Mouse (Mus musculus): ENCODE measurements around the gene Rbm45. TPM values are rescaled to one million over a fixed set of nuclear protein-coding genes. Genes with fewer than 3 reads are reported as not detected.
A peak's percentile ranks its signal among the peaks of the same experiment; 100 is the strongest.

The Rbm45 gene
- total RNA-seq (2014; rRNA removed; ENCODE audit: low replicate concordance) = 29.7 and 29.9 TPM in 2 replicates
- 11.0 and 12.4 TPM in 2 replicates for polyA plus RNA-seq (2015; fragmentation: Nextera tagmentation; extraction: Ambion mirVana)

GRCm38 (mm10) chr2:76369821-76370655, at the start of gene Rbm45:
Rbm45 (plus strand) TSS chr2:76369984.
- Histone ChIP-seq H3K36me3 (replicated peaks; ENCODE audit: control insufficient read depth, insufficient read depth, low read length) (peaks cover 17% of the 10 kb centered on the region), H3K27me3 (ENCODE audit: control insufficient read depth, insufficient read depth, low read length) (no peaks in the 10 kb centered on the region), H3K27ac (ENCODE audit: low read depth) (peak within 1 kb of the TSS; percentile 58), H3K4me1 (ENCODE audit: control insufficient read depth, insufficient read depth) (peaks cover 14% of the 10 kb centered on the region), H3K4me2 (ENCODE audit: low read depth, low read length) (peak within 1 kb of the TSS; percentile 90), H3K9me3 (replicated peaks; ENCODE audit: control insufficient read depth, low read length) (no peaks in the 10 kb centered on the region), H3K4me3 (ENCODE audit: low read depth, low read length) (peak within 1 kb of the TSS; percentile 69), H3K9ac (replicated peaks; ENCODE audit: low read depth, low read length) (peak within 1 kb of the TSS; percentile 62)
- ATAC-seq (ENCODE audit: insufficient read depth, low read depth) = peak; percentile 80
- DNase-seq (ENCODE audit: low spot score) = peak; percentile 72
- WGBS = under 1% methylated on average over 61 of the region's 61 CpGs
- TF ChIP-seq CTCF (IDR thresholded peaks at IDR 0.05; ENCODE audit: low read depth) = peak; percentile 82
- TF ChIP-seq EP300 (IDR thresholded peaks at IDR 0.05; ENCODE audit: low read depth) = no peak

DNA sequence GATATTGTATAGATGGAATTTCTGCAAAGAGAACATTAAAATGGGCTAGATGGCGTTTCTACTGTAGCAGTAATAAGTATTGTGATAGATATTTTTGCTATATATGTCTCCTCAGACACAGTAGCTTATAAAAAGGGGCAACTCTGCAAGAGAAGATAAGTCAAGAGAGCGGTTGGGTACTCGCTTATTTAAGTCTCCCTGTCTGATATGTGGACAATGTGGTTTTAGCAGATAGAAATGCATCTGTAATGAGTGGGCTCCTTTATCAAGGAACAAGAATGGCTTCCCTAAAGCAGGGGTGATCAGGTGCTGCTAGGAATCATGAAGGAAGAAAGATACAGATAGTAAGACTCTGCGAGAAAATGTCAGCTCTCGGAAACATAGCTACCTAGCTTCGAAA, 49.4 kb upstream of the Rbm45 start:
- Histone ChIP-seq H3K27me3 (ENCODE audit: control insufficient read depth, insufficient read depth, low read length) (no peaks in the 10 kb centered on the region), H3K9ac (replicated peaks; ENCODE audit: low read depth, low read length) (no peak overlapping the region), H3K36me3 (replicated peaks; ENCODE audit: control insufficient read depth, insufficient read depth, low read length) (no peaks in the 10 kb centered on the region), H3K27ac (ENCODE audit: low read depth) (no peak overlapping the region), H3K4me1 (ENCODE audit: control insufficient read depth, insufficient read depth) (no peaks in the 10 kb centered on the region), H3K4me3 (ENCODE audit: low read depth, low read length) (no peak overlapping the region), H3K4me2 (ENCODE audit: low read depth, low read length) (no peak overlapping the region), H3K9me3 (replicated peaks; ENCODE audit: control insufficient read depth, low read length) (no peaks in the 10 kb centered on the region)
- TF ChIP-seq CTCF (IDR thresholded peaks at IDR 0.05; ENCODE audit: low read depth) (no peak), EP300 (IDR thresholded peaks at IDR 0.05; ENCODE audit: low read depth) (no peak)
- no peak for DNase-seq (ENCODE audit: low spot score)
- WGBS = 71% methylated on average over 6 of the region's 6 CpGs
- no peak for ATAC-seq (ENCODE audit: insufficient read depth, low read depth)

- no peak for DNase-seq (ENCODE audit: low spot score)
- Histone ChIP-seq H3K4me1 (ENCODE audit: control insufficient read depth, insufficient read depth) (no peaks in the 10 kb centered on the region), H3K4me3 (ENCODE audit: low read depth, low read length) (no peak overlapping the region), H3K27ac (ENCODE audit: low read depth) (no peak overlapping the region), H3K9ac (replicated peaks; ENCODE audit: low read depth, low read length) (no peak overlapping the region), H3K9me3 (replicated peaks; ENCODE audit: control insufficient read depth, low read length) (no peaks in the 10 kb centered on the region), H3K36me3 (replicated peaks; ENCODE audit: control insufficient read depth, insufficient read depth, low read length) (no peaks in the 10 kb centered on the region), H3K4me2 (ENCODE audit: low read depth, low read length) (no peak overlapping the region), H3K27me3 (ENCODE audit: control insufficient read depth, insufficient read depth, low read length) (no peaks in the 10 kb centered on the region)
- no peak for TF ChIP-seq EP300 (IDR thresholded peaks at IDR 0.05; ENCODE audit: low read depth)
- TF ChIP-seq CTCF (IDR thresholded peaks at IDR 0.05; ENCODE audit: low read depth) = no peak
- 75% methylated on average over 21 of the region's 21 CpGs for WGBS
- ATAC-seq (ENCODE audit: insufficient read depth, low read depth) = no peak
These were observed 46.5 kb upstream of the Rbm45 start for GRCm38 (mm10) chr2:76323185-76323875.

- H3K27ac ChIP-seq (ENCODE audit: low read depth) = no peak overlapping the region
- 82% methylated on average over 5 of the region's 5 CpGs for WGBS
- ATAC-seq (ENCODE audit: insufficient read depth, low read depth) (no peak), DNase-seq (ENCODE audit: low spot score) (no peak)
- H3K4me3 ChIP-seq (ENCODE audit: low read depth, low read length) = no peak overlapping the region
- H3K4me1 ChIP-seq (ENCODE audit: control insufficient read depth, insufficient read depth) = no peaks in the 10 kb centered on the region
- no peaks in the 10 kb centered on the region for H3K36me3 ChIP-seq (replicated peaks; ENCODE audit: control insufficient read depth, insufficient read depth, low read length)
- H3K9me3 ChIP-seq (replicated peaks; ENCODE audit: control insufficient read depth, low read length) = no peaks in the 10 kb centered on the region
- no peak overlapping the region for H3K4me2 ChIP-seq (ENCODE audit: low read depth, low read length)
- TF ChIP-seq CTCF (IDR thresholded peaks at IDR 0.05; ENCODE audit: low read depth) (no peak), EP300 (IDR thresholded peaks at IDR 0.05; ENCODE audit: low read depth) (no peak)
- no peak overlapping the region for H3K9ac ChIP-seq (replicated peaks; ENCODE audit: low read depth, low read length)
- H3K27me3 ChIP-seq (ENCODE audit: control insufficient read depth, insufficient read depth, low read length) = no peaks in the 10 kb centered on the region
These were observed 45.3 kb upstream of the Rbm45 start for GRCm38 (mm10) chr2:76324463-76324862.

DNA sequence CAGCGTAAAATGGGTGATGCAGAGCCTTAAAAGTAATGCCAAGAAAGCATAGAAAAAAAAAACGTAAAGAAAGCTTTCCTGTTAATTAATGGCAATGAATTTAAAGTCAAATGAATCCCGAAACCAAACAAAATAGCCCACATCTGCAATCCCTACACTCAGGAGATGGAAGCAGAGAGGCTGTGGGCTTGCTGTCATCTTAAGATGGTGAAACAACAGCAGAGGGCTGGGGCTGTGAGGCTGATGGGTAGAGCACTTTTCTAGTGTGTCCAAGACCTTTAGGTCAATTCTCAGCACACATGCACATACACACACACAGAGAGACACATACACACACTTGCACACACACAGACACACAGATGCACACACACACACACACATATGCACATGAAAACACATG, 43.6 kb upstream of the Rbm45 start:
- Histone ChIP-seq H3K9me3 (replicated peaks; ENCODE audit: control insufficient read depth, low read length) (no peaks in the 10 kb centered on the region), H3K9ac (replicated peaks; ENCODE audit: low read depth, low read length) (no peak overlapping the region), H3K36me3 (replicated peaks; ENCODE audit: control insufficient read depth, insufficient read depth, low read length) (no peaks in the 10 kb centered on the region), H3K4me1 (ENCODE audit: control insufficient read depth, insufficient read depth) (no peaks in the 10 kb centered on the region), H3K4me2 (ENCODE audit: low read depth, low read length) (no peak overlapping the region), H3K27ac (ENCODE audit: low read depth) (no peak overlapping the region), H3K27me3 (ENCODE audit: control insufficient read depth, insufficient read depth, low read length) (no peaks in the 10 kb centered on the region), H3K4me3 (ENCODE audit: low read depth, low read length) (no peak overlapping the region)
- no peak for TF ChIP-seq CTCF (IDR thresholded peaks at IDR 0.05; ENCODE audit: low read depth)
- TF ChIP-seq EP300 (IDR thresholded peaks at IDR 0.05; ENCODE audit: low read depth) = no peak
- no peak for DNase-seq (ENCODE audit: low spot score)
- WGBS = 84% methylated on average over 3 of the region's 3 CpGs
- ATAC-seq (ENCODE audit: insufficient read depth, low read depth) = no peak

All from heart, postnatal 0 days (tissue).